Mouse (Mus musculus): ENCODE measurements around the gene Trim13. TPM values are rescaled to one million over a fixed set of nuclear protein-coding genes. Genes with fewer than 3 reads are reported as not detected.

Gene Trim13
- polyA plus RNA-seq, 1 experiment from 2014 or later, result 22.7 TPM

- no peak overlapping the region for H3K4me3 ChIP-seq (ENCODE audit: low read depth, low read length)
- 13% methylated on average over 4 of the region's 4 CpGs for WGBS
- no peak for ATAC-seq (ENCODE audit: insufficient number of reproducible peaks, insufficient read depth, low FRiP score, low read depth)
- no peaks in the 10 kb centered on the region for H3K27me3 ChIP-seq (ENCODE audit: control insufficient read depth, insufficient read depth, low read length)
- H3K36me3 ChIP-seq (ENCODE audit: control insufficient read depth, insufficient read depth, low read length), result no peaks in the 10 kb centered on the region
- no peak overlapping the region for H3K4me2 ChIP-seq (replicated peaks; ENCODE audit: low read depth, low read length)
- H3K4me1 ChIP-seq (ENCODE audit: control insufficient read depth, insufficient read depth, low read length), result no peaks in the 10 kb centered on the region
- H3K9ac ChIP-seq (replicated peaks; ENCODE audit: low read depth, low read length), result no peak overlapping the region
- no peaks in the 10 kb centered on the region for H3K9me3 ChIP-seq (ENCODE audit: control insufficient read depth, low read depth, low read length)
- no peak overlapping the region for H3K27ac ChIP-seq (ENCODE audit: low read length)
Measured at GRCm38 (mm10) chr14:61571366-61571765, 26.7 kb upstream of the Trim13 start.

GRCm38 (mm10) chr14:61572131-61572530, 25.9 kb upstream of the Trim13 start:
- Histone ChIP-seq H3K4me1 (ENCODE audit: control insufficient read depth, insufficient read depth, low read length) (no peaks in the 10 kb centered on the region), H3K36me3 (ENCODE audit: control insufficient read depth, insufficient read depth, low read length) (no peaks in the 10 kb centered on the region), H3K4me3 (ENCODE audit: low read depth, low read length) (no peak overlapping the region), H3K4me2 (replicated peaks; ENCODE audit: low read depth, low read length) (no peak overlapping the region), H3K27me3 (ENCODE audit: control insufficient read depth, insufficient read depth, low read length) (no peaks in the 10 kb centered on the region), H3K9ac (replicated peaks; ENCODE audit: low read depth, low read length) (no peak overlapping the region), H3K9me3 (ENCODE audit: control insufficient read depth, low read depth, low read length) (no peaks in the 10 kb centered on the region), H3K27ac (ENCODE audit: low read length) (no peak overlapping the region)
- no peak for ATAC-seq (ENCODE audit: insufficient number of reproducible peaks, insufficient read depth, low FRiP score, low read depth)
- 70% methylated on average over 2 of the region's 2 CpGs for WGBS

GRCm38 (mm10) chr14:61575066-61575465, 23.0 kb upstream of the Trim13 start:
- H3K4me2 ChIP-seq (replicated peaks; ENCODE audit: low read depth, low read length), result no peak overlapping the region
- no peaks in the 10 kb centered on the region for H3K9me3 ChIP-seq (ENCODE audit: control insufficient read depth, low read depth, low read length)
- no peaks in the 10 kb centered on the region for H3K36me3 ChIP-seq (ENCODE audit: control insufficient read depth, insufficient read depth, low read length)
- no peak overlapping the region for H3K9ac ChIP-seq (replicated peaks; ENCODE audit: low read depth, low read length)
- no peak overlapping the region for H3K27ac ChIP-seq (ENCODE audit: low read length)
- H3K4me3 ChIP-seq (ENCODE audit: low read depth, low read length), result no peak overlapping the region
- WGBS, result 88% methylated on average over 10 of the region's 10 CpGs
- no peaks in the 10 kb centered on the region for H3K27me3 ChIP-seq (ENCODE audit: control insufficient read depth, insufficient read depth, low read length)
- no peak for ATAC-seq (ENCODE audit: insufficient number of reproducible peaks, insufficient read depth, low FRiP score, low read depth)
- no peaks in the 10 kb centered on the region for H3K4me1 ChIP-seq (ENCODE audit: control insufficient read depth, insufficient read depth, low read length)

- WGBS, result 86% methylated on average over 8 of the region's 8 CpGs
- Histone ChIP-seq H3K4me2 (replicated peaks; ENCODE audit: low read depth, low read length) (no peak overlapping the region), H3K4me1 (ENCODE audit: control insufficient read depth, insufficient read depth, low read length) (no peaks in the 10 kb centered on the region), H3K4me3 (ENCODE audit: low read depth, low read length) (no peak overlapping the region), H3K9ac (replicated peaks; ENCODE audit: low read depth, low read length) (no peak overlapping the region), H3K27ac (ENCODE audit: low read length) (no peak overlapping the region), H3K36me3 (ENCODE audit: control insufficient read depth, insufficient read depth, low read length) (no peaks in the 10 kb centered on the region), H3K9me3 (ENCODE audit: control insufficient read depth, low read depth, low read length) (no peaks in the 10 kb centered on the region), H3K27me3 (ENCODE audit: control insufficient read depth, insufficient read depth, low read length) (no peaks in the 10 kb centered on the region)
- ATAC-seq (ENCODE audit: insufficient number of reproducible peaks, insufficient read depth, low FRiP score, low read depth), result no peak
Measured at GRCm38 (mm10) chr14:61575941-61576340, 22.1 kb upstream of the Trim13 start.

GRCm38 (mm10) chr14:61589288-61590065, 8.6 kb upstream of the Trim13 start:
- WGBS, result 65% methylated on average over 4 of the region's 4 CpGs
- no peak for ATAC-seq (ENCODE audit: insufficient number of reproducible peaks, insufficient read depth, low FRiP score, low read depth)
- Histone ChIP-seq H3K9ac (replicated peaks; ENCODE audit: low read depth, low read length) (no peak overlapping the region), H3K4me1 (ENCODE audit: control insufficient read depth, insufficient read depth, low read length) (no peaks in the 10 kb centered on the region), H3K9me3 (ENCODE audit: control insufficient read depth, low read depth, low read length) (no peaks in the 10 kb centered on the region), H3K27me3 (ENCODE audit: control insufficient read depth, insufficient read depth, low read length) (no peaks in the 10 kb centered on the region), H3K36me3 (ENCODE audit: control insufficient read depth, insufficient read depth, low read length) (no peaks in the 10 kb centered on the region), H3K4me2 (replicated peaks; ENCODE audit: low read depth, low read length) (no peak overlapping the region), H3K27ac (ENCODE audit: low read length) (no peak overlapping the region), H3K4me3 (ENCODE audit: low read depth, low read length) (no peak overlapping the region)

- H3K27ac ChIP-seq (ENCODE audit: low read length), result no peak overlapping the region
Measured at GRCm38 (mm10) chr14:61596719-61597426, 1.2 kb upstream of the Trim13 start.

GRCm38 (mm10) chr14:61599057-61599806, 1.2 kb downstream of the Trim13 start:
- Histone ChIP-seq H3K27ac (ENCODE audit: low read length) (peak overlapping the region; percentile 71), H3K4me2 (replicated peaks; ENCODE audit: low read depth, low read length) (peak overlapping the region; percentile 58), H3K36me3 (ENCODE audit: control insufficient read depth, insufficient read depth, low read length) (no peaks in the 10 kb centered on the region), H3K4me1 (ENCODE audit: control insufficient read depth, insufficient read depth, low read length) (peaks cover 18% of the 10 kb centered on the region), H3K9me3 (ENCODE audit: control insufficient read depth, low read depth, low read length) (no peaks in the 10 kb centered on the region), H3K9ac (replicated peaks; ENCODE audit: low read depth, low read length) (peak overlapping the region; percentile 71), H3K4me3 (ENCODE audit: low read depth, low read length) (peak overlapping the region; percentile 75), H3K27me3 (ENCODE audit: control insufficient read depth, insufficient read depth, low read length) (no peaks in the 10 kb centered on the region)
- peak; percentile 94 for ATAC-seq (ENCODE audit: insufficient number of reproducible peaks, insufficient read depth, low FRiP score, low read depth)
- 4% methylated on average over 44 of the region's 44 CpGs for WGBS

More at GRCm38 (mm10) chr14:61596719-61597426, 1.2 kb upstream of the Trim13 start:
- H3K4me3 ChIP-seq (ENCODE audit: low read depth, low read length), result no peak overlapping the region
- no peak overlapping the region for H3K9ac ChIP-seq (replicated peaks; ENCODE audit: low read depth, low read length)
- no peak overlapping the region for H3K4me2 ChIP-seq (replicated peaks; ENCODE audit: low read depth, low read length)
- no peaks in the 10 kb centered on the region for H3K27me3 ChIP-seq (ENCODE audit: control insufficient read depth, insufficient read depth, low read length)
- peaks cover 14% of the 10 kb centered on the region for H3K4me1 ChIP-seq (ENCODE audit: control insufficient read depth, insufficient read depth, low read length)
- WGBS, result 84% methylated on average over 9 of the region's 9 CpGs
- no peak for ATAC-seq (ENCODE audit: insufficient number of reproducible peaks, insufficient read depth, low FRiP score, low read depth)
- H3K36me3 ChIP-seq (ENCODE audit: control insufficient read depth, insufficient read depth, low read length), result no peaks in the 10 kb centered on the region
- no peaks in the 10 kb centered on the region for H3K9me3 ChIP-seq (ENCODE audit: control insufficient read depth, low read depth, low read length)

- 69% methylated on average over 9 of the region's 9 CpGs for WGBS
- H3K4me2 ChIP-seq (replicated peaks; ENCODE audit: low read depth, low read length), result peak overlapping the region; percentile 58; the same call in 1 of the 2 replicates
Measured at GRCm38 (mm10) chr14:61601348-61601747, 3.3 kb downstream of the Trim13 start.

More at GRCm38 (mm10) chr14:61601348-61601747, 3.3 kb downstream of the Trim13 start:
- no peak for ATAC-seq (ENCODE audit: insufficient number of reproducible peaks, insufficient read depth, low FRiP score, low read depth)
- no peak overlapping the region for H3K9ac ChIP-seq (replicated peaks; ENCODE audit: low read depth, low read length)
- H3K36me3 ChIP-seq (ENCODE audit: control insufficient read depth, insufficient read depth, low read length), result peaks cover 5% of the 10 kb centered on the region; the same call in 1 of the 2 replicates
- no peaks in the 10 kb centered on the region for H3K9me3 ChIP-seq (ENCODE audit: control insufficient read depth, low read depth, low read length)
- H3K4me1 ChIP-seq (ENCODE audit: control insufficient read depth, insufficient read depth, low read length), result peaks cover 18% of the 10 kb centered on the region
- no peaks in the 10 kb centered on the region for H3K27me3 ChIP-seq (ENCODE audit: control insufficient read depth, insufficient read depth, low read length)
- no peak overlapping the region for H3K4me3 ChIP-seq (ENCODE audit: low read depth, low read length)
- no peak overlapping the region for H3K27ac ChIP-seq (ENCODE audit: low read length)
